Mouse (Mus musculus): ENCODE measurements around the gene Atf2.

DNA sequence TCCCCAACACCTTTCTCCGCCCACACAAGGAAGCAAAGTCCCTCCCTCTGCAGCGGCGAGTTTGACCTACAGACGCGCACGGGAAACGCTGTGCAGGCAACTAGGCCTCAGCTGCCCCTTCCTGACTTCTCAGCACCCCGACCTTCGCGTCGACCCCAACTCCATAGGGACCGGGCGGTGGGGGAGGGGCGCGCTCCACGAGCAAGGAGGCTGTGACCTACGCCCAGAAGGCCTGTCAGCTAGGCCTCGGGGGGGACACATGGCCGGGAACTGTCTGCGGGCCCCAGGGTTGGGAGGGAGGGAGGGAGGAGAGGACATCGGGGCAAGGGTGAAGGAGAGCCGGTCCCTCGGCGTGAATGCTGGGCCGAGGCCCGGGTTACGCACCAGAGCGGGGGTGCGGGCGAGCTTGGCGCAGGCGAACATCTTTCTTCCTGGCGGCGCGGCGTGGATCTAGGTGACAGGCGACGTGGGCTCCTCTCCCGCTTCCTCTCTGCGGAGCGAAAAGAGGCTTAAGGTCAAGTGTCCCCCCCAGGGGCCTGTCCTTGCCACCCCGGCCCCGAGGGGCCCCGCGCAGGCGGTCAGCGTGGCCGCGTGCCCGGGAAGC, 18.2 kb upstream of the Atf2 start:
- TF ChIP-seq CTCF (IDR thresholded peaks at IDR 0.05; ENCODE audit: borderline replicate concordance, insufficient read depth, low read depth, low read length) (no peak), POLR2A (IDR thresholded peaks at IDR 0.05; ENCODE audit: borderline replicate concordance, insufficient read depth, low read length) (no peak)
